Mouse (Mus musculus) stomach, embryonic 16.5 days (tissue): ENCODE measurements around the gene Hsd17b13. TPM values are rescaled to one million over a fixed set of nuclear protein-coding genes. Genes with fewer than 3 reads are reported as not detected.
"Not testable (repeated sequence)": the region's sequence is repeated elsewhere in the genome, so short reads cannot be mapped to it uniquely, and the experiment has no call there.

Experiments
- ATAC-seq: fragments of 200-750 bp; cut with Nextera tagmentation; 2 replicates; pipeline ENCODE4 v1.8.0; 2017; ENCODE audit warnings: moderate number of reproducible peaks, moderate TSS enrichment; ENCODE audit not compliant: insufficient read depth, low FRiP score
- H3K27ac ChIP-seq: fragments of 300-500 bp; sonication (generic); 2 replicates; pipeline ENCODE4 v1.5.1; 2014; ENCODE audit warnings: low read length
- H3K27me3 ChIP-seq: fragments of 300-500 bp; sonication (generic); 2 replicates; pipeline ENCODE4 v1.6.1; 2014; ENCODE audit warnings: low read length, control low read depth, mixed read lengths; ENCODE audit not compliant: control insufficient read depth, insufficient read depth
- H3K36me3 ChIP-seq: fragments of 300-500 bp; sonication (generic); 2 replicates; pipeline ENCODE4 v1.6.1; 2014; ENCODE audit warnings: low read length; ENCODE audit not compliant: control insufficient read depth, insufficient read depth
- H3K4me1 ChIP-seq: fragments of 300-500 bp; sonication (generic); 2 replicates; pipeline ENCODE4 v1.6.1; 2014; ENCODE audit warnings: low read length, control low read depth, mixed read lengths; ENCODE audit not compliant: control insufficient read depth, insufficient read depth
- H3K4me2 ChIP-seq: fragments of 300-500 bp; sonication (generic); 2 replicates; pipeline ENCODE4 v1.6.1; 2014; ENCODE audit warnings: low read depth, low read length, mixed read lengths
- H3K4me3 ChIP-seq: fragments of 300-500 bp; sonication (generic); replicated peaks from 2 replicates; pipeline ENCODE4 v1.5.1; 2014; ENCODE audit warnings: mild to moderate bottlenecking, low read length
- H3K9ac ChIP-seq: fragments of 300-500 bp; sonication (generic); 2 replicates; pipeline ENCODE4 v1.6.1; 2014; ENCODE audit warnings: low read length
- H3K9me3 ChIP-seq: fragments of 300-500 bp; sonication (generic); replicated peaks from 2 replicates; pipeline ENCODE4 v1.6.1; 2016; ENCODE audit warnings: low read length, control low read depth; ENCODE audit not compliant: control insufficient read depth
- WGBS: fragments of 180-500 bp; shearing (Covaris S2); extraction: QIAGEN DNeasy Blood & Tissue Kit; methylation state at CpG from one replicate; pipeline ENCODE4 v1.1.7; 2014; 5-methylcytosine and 5-hydroxymethylcytosine counted together
- polyA plus RNA-seq: library from polyadenylated mRNA; unstranded; fragments of >200 nt; fragmentation: Nextera tagmentation; extraction: Ambion mirVana; gene quantifications from 2 replicates; pipeline ENCODE4 v1.2.1, GENCODE M21; 2015

Gene Hsd17b13
- polyA plus RNA-seq, 1 experiment from 2014 or later = 6.1 TPM

DNA sequence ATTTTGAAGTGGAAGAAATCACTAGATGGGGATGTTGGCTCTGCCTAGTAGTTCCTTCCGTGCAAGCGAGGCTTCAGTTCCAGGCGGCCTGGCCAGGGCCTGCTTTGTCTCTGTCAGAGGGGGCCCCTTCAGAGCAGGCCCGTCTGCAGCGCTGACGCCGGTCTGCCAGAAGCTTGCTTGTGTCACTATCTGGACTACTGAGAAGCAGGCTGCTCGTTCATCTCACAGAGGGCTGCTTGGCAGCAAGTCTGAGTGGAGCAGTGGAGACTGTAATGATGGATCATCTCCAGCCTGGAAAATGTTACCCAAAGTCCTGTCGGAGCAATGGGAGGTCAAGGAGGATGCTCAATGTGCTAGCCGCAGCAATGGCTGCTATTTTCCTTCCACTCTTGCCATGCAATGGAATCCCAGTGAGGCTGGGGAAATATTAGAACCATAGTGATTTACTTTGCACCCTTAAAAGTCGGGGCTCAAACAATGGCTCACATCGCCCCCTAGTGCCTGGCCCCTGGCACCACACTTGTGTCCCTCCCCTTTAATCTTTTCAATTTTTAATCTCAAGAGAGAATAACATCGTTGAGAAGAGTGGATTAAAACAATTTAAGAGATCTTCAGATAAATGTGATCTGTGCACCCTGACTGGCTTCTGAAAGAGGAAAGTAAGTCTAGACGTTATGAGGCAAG, 40.2 kb downstream of the Hsd17b13 start:
- WGBS = 36% methylated on average over 14 of the region's 14 CpGs
- Histone ChIP-seq H3K4me3 (no peak overlapping the region), H3K36me3 (no peaks in the 10 kb centered on the region; the same call in 1 of the 2 replicates), H3K27ac (peak overlapping the region; percentile 38; the same call in 1 of the 2 replicates), H3K27me3 (no peaks in the 10 kb centered on the region), H3K4me1 (peaks cover 15% of the 10 kb centered on the region; the same call in 1 of the 2 replicates), H3K9me3 (no peaks in the 10 kb centered on the region), H3K4me2 (no peak overlapping the region), H3K9ac (no peak overlapping the region)
- ATAC-seq = peak; percentile 83

DNA sequence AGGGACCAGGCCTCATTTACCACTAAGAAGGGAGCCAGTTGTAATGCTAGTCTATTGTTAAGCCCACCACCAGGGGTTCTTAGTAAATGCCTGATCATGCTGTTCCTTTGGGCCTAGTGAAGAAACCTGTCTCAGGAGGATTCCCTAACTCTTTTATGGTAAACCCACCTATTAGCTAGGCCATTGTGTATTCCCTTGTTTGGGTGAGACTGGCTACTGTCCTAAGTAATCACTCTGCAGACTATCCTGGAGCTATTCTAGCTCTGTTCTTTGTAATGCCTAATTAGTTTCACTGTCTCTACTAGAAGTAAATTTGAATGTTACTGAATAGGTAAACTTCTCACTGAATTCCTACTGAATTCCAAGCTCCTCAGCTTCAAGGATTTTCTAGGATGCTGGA, 45.3 kb downstream of the Hsd17b13 start:
- not testable (repeated sequence) for H3K27me3 ChIP-seq, H3K9ac ChIP-seq, ATAC-seq, H3K27ac ChIP-seq, H3K4me2 ChIP-seq, H3K4me1 ChIP-seq, H3K36me3 ChIP-seq, H3K4me3 ChIP-seq, H3K9me3 ChIP-seq

DNA sequence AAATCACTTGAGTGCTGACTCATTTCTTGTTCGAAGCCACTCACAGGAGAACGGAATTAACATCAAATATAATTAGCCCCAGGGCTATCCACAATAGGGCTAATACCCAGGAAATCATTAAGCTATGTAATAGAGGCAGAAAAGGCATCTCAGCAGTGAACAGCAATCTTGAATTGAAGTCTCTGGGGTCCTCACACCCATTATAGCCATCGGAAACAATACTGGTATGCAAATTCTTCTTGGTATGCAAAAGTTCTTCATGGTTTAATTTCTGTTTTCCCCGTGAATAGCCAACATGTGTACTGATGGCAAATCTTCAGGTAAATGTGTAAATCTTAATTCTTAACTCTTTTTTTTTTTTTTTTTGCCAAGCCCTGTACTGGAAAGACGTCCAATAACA, 46.7 kb downstream of the Hsd17b13 start:
- no peaks in the 10 kb centered on the region for H3K27me3 ChIP-seq
- H3K4me2 ChIP-seq = no peak overlapping the region
- H3K36me3 ChIP-seq = no peaks in the 10 kb centered on the region; the same call in 1 of the 2 replicates
- peaks cover 3% of the 10 kb centered on the region for H3K4me1 ChIP-seq
- no peak overlapping the region for H3K9ac ChIP-seq
- no peak overlapping the region for H3K4me3 ChIP-seq
- no peaks in the 10 kb centered on the region for H3K9me3 ChIP-seq
- H3K27ac ChIP-seq = no peak overlapping the region
- no peak for ATAC-seq
- WGBS = 85% methylated on average over 5 of the region's 5 CpGs

DNA sequence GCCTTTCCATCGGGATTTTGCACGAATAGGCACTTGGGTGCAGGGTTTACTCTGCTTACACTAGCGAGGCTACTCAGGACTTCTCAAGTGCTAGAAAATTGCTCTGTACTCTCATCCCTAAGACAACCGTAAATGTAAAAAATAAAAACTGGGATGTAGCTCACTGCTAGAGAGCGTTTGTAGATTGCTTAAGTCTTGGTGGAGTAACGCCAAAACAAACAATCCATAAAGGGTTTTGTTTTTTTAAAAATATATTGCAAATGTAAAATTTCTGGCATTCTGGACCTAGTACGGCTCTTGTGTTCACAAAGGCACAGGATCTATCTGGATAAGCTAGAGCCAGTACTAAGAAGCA, 49.0 kb downstream of the Hsd17b13 start:
- 56% methylated on average over 7 of the region's 7 CpGs for WGBS
- peaks cover 3% of the 10 kb centered on the region for H3K4me1 ChIP-seq
- peak overlapping the region; percentile 49; the same call in 1 of the 2 replicates for H3K4me2 ChIP-seq
- no peak overlapping the region for H3K4me3 ChIP-seq
- H3K27ac ChIP-seq = no peak overlapping the region
- no peaks in the 10 kb centered on the region; the same call in 1 of the 2 replicates for H3K36me3 ChIP-seq
- ATAC-seq = no peak
- no peaks in the 10 kb centered on the region for H3K9me3 ChIP-seq
- H3K9ac ChIP-seq = no peak overlapping the region
- H3K27me3 ChIP-seq = no peaks in the 10 kb centered on the region

DNA sequence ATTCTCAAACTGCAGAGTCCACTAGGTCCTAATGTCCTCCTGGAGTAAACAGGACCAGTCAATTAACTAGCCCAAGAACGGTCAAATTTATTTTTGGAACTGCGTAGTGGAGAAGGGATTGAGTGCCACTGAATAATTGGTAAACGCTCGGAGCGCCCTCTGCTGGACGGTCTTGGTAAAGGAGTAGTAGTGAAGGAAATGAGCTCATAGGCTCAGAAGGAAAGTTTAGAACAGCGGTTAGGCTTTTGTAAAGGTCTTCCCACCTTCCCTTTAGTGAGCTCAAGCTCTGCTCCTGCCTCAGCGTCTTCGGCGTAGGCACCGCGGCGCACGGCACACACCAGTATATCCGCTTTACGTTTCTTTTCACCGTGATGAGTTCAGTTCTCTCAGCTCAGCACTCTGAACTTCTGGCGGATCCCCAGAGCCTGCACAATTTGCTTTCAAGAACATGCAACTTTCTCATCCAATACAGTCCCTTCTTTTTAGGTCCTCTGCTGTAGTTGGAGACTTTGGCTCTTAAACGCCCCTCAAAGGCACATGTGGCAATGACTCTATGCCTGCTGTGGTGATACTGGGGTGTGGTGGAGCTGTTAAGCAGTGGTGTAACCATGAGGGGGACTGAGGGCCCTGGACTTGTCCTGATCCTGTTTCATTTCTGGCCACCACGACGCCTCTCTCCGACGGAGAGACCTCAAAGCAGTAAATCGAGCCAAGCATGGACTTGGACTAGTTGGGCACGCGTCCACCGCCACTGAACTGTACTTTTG, 49.6 kb downstream of the Hsd17b13 start:
- peak overlapping the region; percentile 54 for H3K9ac ChIP-seq
- no peaks in the 10 kb centered on the region; the same call in 1 of the 2 replicates for H3K36me3 ChIP-seq
- peaks cover 3% of the 10 kb centered on the region for H3K4me1 ChIP-seq
- no peaks in the 10 kb centered on the region for H3K27me3 ChIP-seq
- 0 out of 2 replicates have a peak overlapping the region, but pooled peaks have one; percentile 29 for H3K27ac ChIP-seq
- no peaks in the 10 kb centered on the region for H3K9me3 ChIP-seq
- peak; percentile 80; the same call in 1 of the 2 replicates for ATAC-seq
- peak overlapping the region; percentile 35 for H3K4me3 ChIP-seq
- 25% methylated on average over 27 of the region's 27 CpGs for WGBS
- H3K4me2 ChIP-seq = peak overlapping the region; percentile 49

DNA sequence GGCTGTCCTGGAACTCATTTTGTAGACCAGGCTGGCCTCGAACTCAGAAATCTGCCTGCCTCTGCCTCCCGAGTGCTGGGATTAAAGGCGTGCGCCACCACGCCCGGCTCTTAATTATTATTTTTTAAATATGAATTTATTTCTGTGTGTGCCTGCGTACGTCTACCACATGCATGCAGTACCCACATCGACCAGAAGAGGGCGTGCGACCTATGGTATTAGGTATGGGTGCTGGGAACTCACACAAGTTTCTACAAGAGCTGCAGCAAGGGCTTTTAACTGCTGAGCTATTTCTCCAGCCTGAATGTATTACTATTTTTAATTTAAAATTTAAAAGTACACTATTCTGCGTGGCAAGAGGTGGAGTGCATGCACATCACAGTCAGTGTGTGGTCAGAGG, 50.8 kb downstream of the Hsd17b13 start:
- Histone ChIP-seq H3K27me3 (no peaks in the 10 kb centered on the region), H3K4me3 (no peak overlapping the region), H3K9me3 (no peaks in the 10 kb centered on the region), H3K27ac (no peak overlapping the region), H3K36me3 (no peaks in the 10 kb centered on the region), H3K4me2 (no peak overlapping the region), H3K9ac (no peak overlapping the region), H3K4me1 (peaks cover 3% of the 10 kb centered on the region)
- 67% methylated on average over 12 of the region's 12 CpGs for WGBS
- ATAC-seq = no peak

DNA sequence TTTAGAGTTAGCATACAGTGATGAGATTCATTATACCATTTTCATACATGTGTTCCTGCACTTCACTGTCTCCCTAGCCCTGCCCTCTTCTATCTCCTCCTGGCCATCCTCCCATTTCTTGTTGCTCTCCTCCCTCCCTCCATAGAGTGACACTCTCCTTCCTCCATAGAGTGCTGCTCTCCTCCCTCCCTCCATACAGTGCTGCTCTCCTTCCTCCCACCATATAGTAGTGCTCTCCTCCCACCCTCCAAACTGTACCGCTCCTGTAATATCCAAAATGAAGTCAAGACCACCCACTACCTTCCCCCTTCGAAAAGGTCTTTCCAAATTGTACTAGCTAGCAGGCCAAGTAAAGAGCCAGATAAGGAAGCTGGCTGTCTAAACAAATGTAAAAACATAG, 53.5 kb downstream of the Hsd17b13 start:
- H3K27me3 ChIP-seq = no peaks in the 10 kb centered on the region
- H3K27ac ChIP-seq = no peak overlapping the region
- H3K9ac ChIP-seq = no peak overlapping the region
- H3K9me3 ChIP-seq = no peaks in the 10 kb centered on the region
- WGBS = 67% methylated on average over 2 of the region's 2 CpGs
- H3K4me3 ChIP-seq = no peak overlapping the region
- H3K4me2 ChIP-seq = no peak overlapping the region
- peaks cover 3% of the 10 kb centered on the region for H3K4me1 ChIP-seq
- no peak for ATAC-seq
- H3K36me3 ChIP-seq = no peaks in the 10 kb centered on the region

DNA sequence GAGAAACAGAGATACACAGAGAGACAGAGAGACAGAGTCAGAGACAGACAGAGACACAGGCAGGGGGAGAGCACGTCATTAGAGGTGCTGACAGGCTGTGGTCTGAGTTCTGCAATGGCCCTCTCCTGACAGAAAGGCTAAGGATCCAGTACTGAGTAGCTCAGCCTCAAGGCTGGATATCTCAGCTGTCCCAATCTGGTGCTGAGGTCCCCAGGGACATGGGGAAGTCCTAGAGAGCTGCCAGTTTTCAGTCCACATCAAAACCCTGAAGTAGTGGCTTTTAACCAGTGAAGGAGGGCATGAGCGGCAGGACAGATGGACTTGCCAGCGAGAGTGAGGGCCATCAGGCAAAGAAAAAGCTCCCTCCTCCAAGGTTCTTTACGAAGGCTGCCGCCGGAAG, 54.1 kb downstream of the Hsd17b13 start:
- H3K27me3 ChIP-seq = no peaks in the 10 kb centered on the region
- H3K9ac ChIP-seq = no peak overlapping the region
- H3K4me3 ChIP-seq = no peak overlapping the region
- peaks cover 3% of the 10 kb centered on the region for H3K4me1 ChIP-seq
- 81% methylated on average over 6 of the region's 6 CpGs for WGBS
- ATAC-seq = no peak
- H3K9me3 ChIP-seq = no peaks in the 10 kb centered on the region
- no peak overlapping the region for H3K4me2 ChIP-seq
- H3K36me3 ChIP-seq = no peaks in the 10 kb centered on the region
- H3K27ac ChIP-seq = no peak overlapping the region

DNA sequence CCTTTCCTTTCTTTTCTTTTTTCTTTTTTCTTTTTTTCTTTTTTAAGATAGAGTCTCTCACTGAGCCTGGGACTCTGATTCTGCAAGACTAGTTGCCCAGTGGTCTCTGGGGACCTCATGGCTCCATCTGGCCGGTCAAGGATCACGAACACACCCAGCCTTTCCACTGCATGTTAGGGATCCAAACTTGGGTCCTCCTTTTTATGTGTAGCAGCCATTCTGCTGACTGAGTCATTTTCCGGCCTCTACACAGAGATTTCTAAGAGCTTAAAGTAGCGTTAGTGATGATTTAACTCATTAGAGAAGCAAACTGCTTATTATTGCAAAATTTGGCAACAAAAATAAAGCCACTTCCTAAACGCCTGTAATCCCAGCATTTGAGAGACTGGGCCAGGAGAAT, 54.8 kb downstream of the Hsd17b13 start:
- Histone ChIP-seq H3K4me1 (no peaks in the 10 kb centered on the region), H3K4me3 (no peak overlapping the region), H3K9me3 (no peaks in the 10 kb centered on the region), H3K36me3 (no peaks in the 10 kb centered on the region), H3K27ac (no peak overlapping the region), H3K9ac (no peak overlapping the region), H3K27me3 (no peaks in the 10 kb centered on the region), H3K4me2 (no peak overlapping the region)
- no peak for ATAC-seq
- WGBS = 74% methylated on average over 5 of the region's 5 CpGs
